Mouse (Mus musculus): ENCODE data around the gene Comt. TPM values are rescaled to one million over a fixed set of nuclear protein-coding genes. Genes with fewer than 3 reads are reported as not detected.

Gene Comt
- total RNA-seq, 1 experiment: 40.1 TPM

GRCm38 (mm10) chr16:18436128-18436527 lies 9.5 kb upstream of the Comt start:
- Histone ChIP-seq H3K36me3 (ENCODE audit: control insufficient read depth, insufficient read depth, low read length, poor library complexity, severe bottlenecking) (no peaks in the 10 kb centered on the region; the same call in 1 of the 2 replicates), H3K4me3 (ENCODE audit: insufficient read depth in 1 of 2, low read depth in 1 of 2, low read length in 2 of 2, poor library complexity in 1 of 2, severe bottlenecking in 1 of 2) (no peak overlapping the region), H3K9me3 (ENCODE audit: control insufficient read depth, insufficient read depth, low read depth, low read length) (no peaks in the 10 kb centered on the region), H3K4me1 (ENCODE audit: control insufficient read depth in 2 of 2, insufficient read depth in 2 of 2, low read length in 2 of 2, poor library complexity in 1 of 2) (no peaks in the 10 kb centered on the region), H3K9ac (ENCODE audit: insufficient read depth, low read depth, low read length, poor library complexity, severe bottlenecking) (no peak overlapping the region), H3K27ac (ENCODE audit: insufficient read depth, low read depth, low read length, poor library complexity, severe bottlenecking) (no peak overlapping the region)
- TF ChIP-seq CHD2 (IDR thresholded peaks at IDR 0.05; ENCODE audit: low read depth, low read length) (no peak), HCFC1 (IDR thresholded peaks at IDR 0.05; ENCODE audit: borderline replicate concordance, insufficient read depth, low read length) (no peak), ZC3H11A (IDR thresholded peaks at IDR 0.05; ENCODE audit: borderline replicate concordance, low read depth, low read length) (no peak), MAFK (IDR thresholded peaks at IDR 0.05; ENCODE audit: insufficient read depth, low read depth, low read length) (no peak), ZNF384 (IDR thresholded peaks at IDR 0.05; ENCODE audit: low read depth, low read length) (no peak)
- in situ Hi-C loops (cut with MboI; ENCODE audit: low sequenced_read_pairs in 2 of 2, unreplicated experiment in 2 of 2): no loop called here
- no peak for DNase-seq (ENCODE audit: low read depth, low spot score)

GRCm38 (mm10) chr16:18433341-18433920 lies 6.8 kb upstream of the Comt start:
- H3K9ac ChIP-seq (ENCODE audit: insufficient read depth, low read depth, low read length, poor library complexity, severe bottlenecking): no peak overlapping the region
- no peaks in the 10 kb centered on the region for H3K4me1 ChIP-seq (ENCODE audit: control insufficient read depth in 2 of 2, insufficient read depth in 2 of 2, low read length in 2 of 2, poor library complexity in 1 of 2)
- in situ Hi-C loops (cut with MboI; ENCODE audit: low sequenced_read_pairs in 2 of 2, unreplicated experiment in 2 of 2): no loop called here
- H3K36me3 ChIP-seq (ENCODE audit: control insufficient read depth, insufficient read depth, low read length, poor library complexity, severe bottlenecking): no peaks in the 10 kb centered on the region; the same call in 1 of the 2 replicates
- TF ChIP-seq MAFK (IDR thresholded peaks at IDR 0.05; ENCODE audit: insufficient read depth, low read depth, low read length) (no peak), CHD2 (IDR thresholded peaks at IDR 0.05; ENCODE audit: low read depth, low read length) (no peak), HCFC1 (IDR thresholded peaks at IDR 0.05; ENCODE audit: borderline replicate concordance, insufficient read depth, low read length) (no peak), ZNF384 (IDR thresholded peaks at IDR 0.05; ENCODE audit: low read depth, low read length) (no peak), ZC3H11A (IDR thresholded peaks at IDR 0.05; ENCODE audit: borderline replicate concordance, low read depth, low read length) (no peak)
- DNase-seq (ENCODE audit: low read depth, low spot score): no peak
- no peak overlapping the region for H3K27ac ChIP-seq (ENCODE audit: insufficient read depth, low read depth, low read length, poor library complexity, severe bottlenecking)
- no peak overlapping the region for H3K4me3 ChIP-seq (ENCODE audit: insufficient read depth in 1 of 2, low read depth in 1 of 2, low read length in 2 of 2, poor library complexity in 1 of 2, severe bottlenecking in 1 of 2)
- no peaks in the 10 kb centered on the region for H3K9me3 ChIP-seq (ENCODE audit: control insufficient read depth, insufficient read depth, low read depth, low read length)

- Histone ChIP-seq H3K36me3 (ENCODE audit: control insufficient read depth, insufficient read depth, low read length, poor library complexity, severe bottlenecking) (no peaks in the 10 kb centered on the region), H3K4me1 (ENCODE audit: control insufficient read depth in 2 of 2, insufficient read depth in 2 of 2, low read length in 2 of 2, poor library complexity in 1 of 2) (peaks cover 0 to 5% of the 10 kb centered on the region in 2 experiments; a peak in 2 of 4 replicates), H3K9me3 (ENCODE audit: control insufficient read depth, insufficient read depth, low read depth, low read length) (no peaks in the 10 kb centered on the region), H3K9ac (ENCODE audit: insufficient read depth, low read depth, low read length, poor library complexity, severe bottlenecking) (no peak overlapping the region), H3K27ac (ENCODE audit: insufficient read depth, low read depth, low read length, poor library complexity, severe bottlenecking) (no peak overlapping the region), H3K4me3 (ENCODE audit: insufficient read depth in 1 of 2, low read depth in 1 of 2, low read length in 2 of 2, poor library complexity in 1 of 2, severe bottlenecking in 1 of 2) (no peak overlapping the region)
- DNase-seq (ENCODE audit: low read depth, low spot score): no peak
- TF ChIP-seq ZC3H11A (IDR thresholded peaks at IDR 0.05; ENCODE audit: borderline replicate concordance, low read depth, low read length) (no peak), CHD2 (IDR thresholded peaks at IDR 0.05; ENCODE audit: low read depth, low read length) (no peak), HCFC1 (IDR thresholded peaks at IDR 0.05; ENCODE audit: borderline replicate concordance, insufficient read depth, low read length) (no peak), ZNF384 (IDR thresholded peaks at IDR 0.05; ENCODE audit: low read depth, low read length) (no peak), MAFK (IDR thresholded peaks at IDR 0.05; ENCODE audit: insufficient read depth, low read depth, low read length) (no peak)
- in situ Hi-C loops (cut with MboI; ENCODE audit: low sequenced_read_pairs in 2 of 2, unreplicated experiment in 2 of 2): no loop called here
These were observed 4.1 kb upstream of the Comt start for GRCm38 (mm10) chr16:18430641-18431212.

- no peak overlapping the region for H3K4me3 ChIP-seq (ENCODE audit: insufficient read depth in 1 of 2, low read depth in 1 of 2, low read length in 2 of 2, poor library complexity in 1 of 2, severe bottlenecking in 1 of 2)
- TF ChIP-seq HCFC1 (IDR thresholded peaks at IDR 0.05; ENCODE audit: borderline replicate concordance, insufficient read depth, low read length) (no peak), ZNF384 (IDR thresholded peaks at IDR 0.05; ENCODE audit: low read depth, low read length) (no peak), MAFK (IDR thresholded peaks at IDR 0.05; ENCODE audit: insufficient read depth, low read depth, low read length) (no peak), CHD2 (IDR thresholded peaks at IDR 0.05; ENCODE audit: low read depth, low read length) (no peak)
- H3K27ac ChIP-seq (ENCODE audit: insufficient read depth, low read depth, low read length, poor library complexity, severe bottlenecking): no peak overlapping the region
These were observed 3.0 kb upstream of the Comt start for GRCm38 (mm10) chr16:18429641-18430040.

More at GRCm38 (mm10) chr16:18429641-18430040, 3.0 kb upstream of the Comt start:
- in situ Hi-C loops (cut with MboI; ENCODE audit: low sequenced_read_pairs in 2 of 2, unreplicated experiment in 2 of 2): no loop called here
- DNase-seq (ENCODE audit: low read depth, low spot score): no peak
- no peak overlapping the region for H3K9ac ChIP-seq (ENCODE audit: insufficient read depth, low read depth, low read length, poor library complexity, severe bottlenecking)
- H3K36me3 ChIP-seq (ENCODE audit: control insufficient read depth, insufficient read depth, low read length, poor library complexity, severe bottlenecking): no peaks in the 10 kb centered on the region
- H3K4me1 ChIP-seq (ENCODE audit: control insufficient read depth in 2 of 2, insufficient read depth in 2 of 2, low read length in 2 of 2, poor library complexity in 1 of 2): peaks cover 0 to 9% of the 10 kb centered on the region in 2 experiments; a peak in 2 of 4 replicates
- H3K9me3 ChIP-seq (ENCODE audit: control insufficient read depth, insufficient read depth, low read depth, low read length): no peaks in the 10 kb centered on the region
